Mouse (Mus musculus) frontal cortex, adult (tissue): Measurements from ENCODE around the gene Vmn1r7.
"Not testable (repeated sequence)": the region's sequence is repeated elsewhere in the genome, so short reads cannot be mapped to it uniquely, and the experiment has no call there.

ENCODE experiments used
- ATAC-seq: cut with Nextera tagmentation; 2 replicates; pipeline ENCODE4 v1.9.2; 2017; ENCODE audit warnings: mild to moderate bottlenecking, moderate library complexity, mixed read lengths; ENCODE audit not compliant: low TSS enrichment

Gene Vmn1r7

GRCm38 (mm10) chr6:57025224-57025623, at the start of gene Vmn1r7:
TSS of gene Vmn1r7 (minus strand) at chr6:57025324.
- ATAC-seq = not testable (repeated sequence)

DNA sequence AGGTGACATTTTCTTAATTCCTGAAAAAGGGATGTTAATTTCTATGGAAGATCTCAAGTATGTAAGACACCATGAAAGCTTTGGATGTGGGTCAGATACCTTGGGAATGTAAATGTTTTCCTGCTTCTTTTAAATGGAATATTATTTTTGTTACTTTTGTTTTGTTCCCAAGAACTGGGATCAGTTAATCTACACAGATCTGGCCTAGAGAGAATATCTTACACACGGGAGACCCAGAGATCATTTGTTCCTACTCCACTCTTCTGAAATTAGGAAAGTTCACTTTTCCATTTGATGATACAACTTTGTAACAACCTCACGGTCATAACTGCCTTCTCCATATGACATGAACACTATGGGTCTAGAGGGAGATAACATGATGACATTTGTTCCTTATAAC, 41.4 kb upstream of the Vmn1r7 start, which contains the start of gene Vmn1r9:
Vmn1r9 (plus strand) TSS at position 301 of the 400 bp plus-strand sequence.
- ATAC-seq = no peak

DNA sequence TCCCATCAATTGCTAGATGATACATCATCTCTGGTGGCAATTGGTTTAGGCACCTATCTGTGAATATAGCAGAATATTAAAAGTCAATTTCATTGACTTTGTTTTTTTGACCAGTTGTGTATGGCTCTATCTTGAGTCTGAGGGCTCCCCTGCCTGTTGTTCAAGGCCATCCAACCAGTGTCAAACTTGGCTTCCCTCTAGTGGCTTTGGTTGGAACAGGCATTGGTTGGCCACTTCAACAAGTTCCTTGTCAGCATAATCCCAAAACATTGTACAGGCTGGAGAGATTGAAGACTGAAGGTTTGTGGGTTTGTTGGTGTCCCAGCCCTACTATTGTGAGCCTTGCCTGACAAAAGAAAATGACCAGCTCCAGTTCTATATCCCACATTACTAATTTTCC, 38.6 kb upstream of the Vmn1r7 start:
- no peak for ATAC-seq

DNA sequence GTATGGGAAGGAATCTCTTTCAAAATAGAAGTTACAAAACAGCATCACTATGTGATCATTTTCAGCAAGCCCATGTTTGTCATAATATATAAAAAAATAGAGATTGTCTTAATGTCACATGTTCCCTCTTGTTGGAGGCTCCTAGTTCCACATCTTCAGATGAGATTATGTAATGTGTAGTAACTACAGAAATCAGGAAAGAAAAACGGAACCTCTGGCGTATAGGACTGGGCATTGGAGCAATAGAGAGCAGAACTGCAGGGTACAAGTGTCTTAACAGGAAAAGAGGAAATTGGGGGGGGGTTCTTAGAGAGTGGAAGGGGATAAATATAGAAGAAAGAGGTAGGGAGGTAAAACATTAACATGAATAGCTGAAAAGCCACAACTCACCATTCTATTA, 9.6 kb upstream of the Vmn1r7 start:
- no peak for ATAC-seq

DNA sequence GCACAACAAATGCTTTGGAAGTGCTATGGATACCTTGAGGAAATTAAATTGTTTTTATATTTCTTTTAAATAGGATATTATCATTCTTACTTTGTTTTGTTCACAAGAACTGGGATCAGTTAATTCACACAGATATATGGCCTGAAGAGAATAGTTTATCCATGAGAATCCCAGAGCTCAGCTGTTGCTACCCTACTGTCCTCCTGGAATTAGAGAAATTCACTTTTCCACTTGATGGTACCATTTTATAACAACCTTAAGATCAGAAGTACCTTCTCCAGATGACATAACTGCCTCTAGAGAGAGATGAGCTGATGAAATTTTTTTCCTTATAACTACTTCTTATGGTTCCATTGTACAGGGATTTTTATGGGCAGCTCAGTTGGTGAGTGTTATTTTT, 6.9 kb upstream of the Vmn1r7 start, which contains the start of gene Vmn1r8:
Vmn1r8 (plus strand) TSS at position 301 of the 400 bp plus-strand sequence.
- ATAC-seq = no peak

DNA sequence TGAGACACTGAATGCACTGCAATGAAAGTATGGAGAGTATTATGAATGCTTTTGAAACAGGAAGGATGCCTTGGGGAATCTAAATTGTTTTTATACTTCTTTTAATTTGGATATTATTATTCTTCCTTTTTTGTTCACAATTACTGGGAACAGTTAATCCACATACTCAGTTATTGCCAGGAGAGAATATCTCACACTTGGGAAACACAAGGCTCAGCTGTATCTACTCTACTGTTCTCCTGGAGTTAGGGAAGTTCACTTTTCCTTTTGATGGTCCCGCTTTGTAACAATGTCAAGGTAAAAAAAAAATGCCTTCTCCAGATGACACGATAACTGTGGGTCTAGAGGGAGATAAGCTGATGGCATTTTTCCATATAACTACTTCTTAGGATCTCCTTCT, 28.2 kb downstream of the Vmn1r7 start, which contains the start of gene Vmn1r6:
Vmn1r6 (plus strand) TSS at position 301 of the 400 bp plus-strand sequence.
- no peak for ATAC-seq
